Mouse (Mus musculus): ENCODE results near the gene Cdh1.

GRCm38 (mm10) chr8:106628291-106628964 is 25.3 kb downstream of the Cdh1 start:
- TF ChIP-seq POLR2A (IDR thresholded peaks at IDR 0.05; ENCODE audit: low read depth, low read length) (no peak), CTCF (conservative IDR thresholded peaks at IDR 0.05 in 1 of 2, IDR thresholded peaks at IDR 0.05 in 1 of 2; ENCODE audit: low read depth in 2 of 2, low read length in 2 of 2) (no peak)
